28 mouse cellular contexts compared by ENCODE assay signal in the genomic region with DNA sequence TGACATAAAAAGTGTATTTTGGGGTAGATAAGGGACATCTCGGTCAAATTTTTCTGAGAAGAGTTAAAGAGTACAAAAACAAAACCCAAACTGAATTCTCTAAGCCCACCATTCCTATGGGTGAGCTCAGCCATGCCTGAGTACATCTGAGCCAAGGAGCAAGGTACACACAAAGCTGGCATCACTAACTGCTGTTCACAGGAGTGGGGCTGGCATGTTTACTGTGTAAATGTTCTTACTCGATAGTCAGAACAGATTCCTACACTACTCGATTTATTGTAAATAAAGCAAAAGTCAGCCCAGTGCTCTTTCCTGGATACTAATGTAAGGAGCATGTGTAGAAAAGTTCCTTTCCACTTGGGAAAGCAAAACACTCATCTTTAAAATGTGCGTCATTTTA.
DNase-seq lines count a peak whose midpoint lies in the region; ATAC-seq and TF ChIP-seq lines count a peak whose summit lies in the region.
"Had no signal": no experiment of that assay in that cellular context is flagged by ENCODE, and none has a peak within 500 bp of the region (broad histone marks: within the 10 kb centered on the region; RNA-seq: fewer than 3 reads in every experiment).

No protein-coding gene starts in this region.

- H3K4me1 ChIP-seq in lung, embryonic 14.5 days (ENCODE audit: insufficient read depth) = no peaks in the 10 kb centered on the region
- peaks cover 23% of the 10 kb centered on the region for H3K4me1 ChIP-seq in limb, embryonic 10.5 days
- no peaks in the 10 kb centered on the region; the same call in 1 of the 2 replicates for H3K4me1 ChIP-seq in stomach, embryonic 15.5 days
- H3K4me1 ChIP-seq: limb, embryonic 15.5 days; megakaryocyte, embryonic 14.5 days; midbrain, embryonic 12.5 days had no signal

- 50% methylated on average over 4 of the region's 4 CpGs for WGBS in lung, embryonic 14.5 days
- 94% methylated on average over 4 of the region's 4 CpGs for WGBS in limb, embryonic 10.5 days
- 50% methylated on average over 4 of the region's 4 CpGs for WGBS in stomach, embryonic 15.5 days

- H3K4me3 ChIP-seq in lung, embryonic 14.5 days (ENCODE audit: low read depth, low read length) = no peak overlapping the region
- H3K4me3 ChIP-seq in limb, embryonic 10.5 days = no peak overlapping the region
- no peak overlapping the region for H3K4me3 ChIP-seq in stomach, embryonic 15.5 days (replicated peaks)
- H3K4me3 ChIP-seq: forebrain, embryonic 10.5 days; forebrain, embryonic 15.5 days; limb, embryonic 15.5 days; megakaryocyte, embryonic 14.5 days; midbrain, embryonic 12.5 days; myocyte; neural tube, embryonic 13.5 days had no signal

- peak overlapping the region; percentile 70 for H3K27ac ChIP-seq in lung, embryonic 14.5 days (ENCODE audit: low read depth)
- H3K27ac ChIP-seq in limb, embryonic 10.5 days = peak overlapping the region; percentile 76
- peak overlapping the region; percentile 58 for H3K27ac ChIP-seq in stomach, embryonic 15.5 days
- H3K27ac ChIP-seq: forebrain, embryonic 10.5 days; forebrain, embryonic 15.5 days; hindbrain, embryonic 14.5 days; limb, embryonic 15.5 days; midbrain, embryonic 12.5 days; neural tube, embryonic 13.5 days had no signal

- ATAC-seq in lung, embryonic 14.5 days (ENCODE audit: insufficient read depth) = peak; percentile 74
- no peak for ATAC-seq in stomach, embryonic 15.5 days (ENCODE audit: insufficient read depth, low FRiP score, low read depth)
- ATAC-seq: forebrain, embryonic 15.5 days had no signal

- H3K9ac ChIP-seq in lung, embryonic 14.5 days = no peak overlapping the region
- H3K9ac ChIP-seq in stomach, embryonic 15.5 days = no peak overlapping the region
- H3K9ac ChIP-seq: forebrain, embryonic 15.5 days; hindbrain, embryonic 14.5 days; limb, embryonic 15.5 days; midbrain, embryonic 12.5 days; neural tube, embryonic 13.5 days had no signal

- no peak overlapping the region for H3K4me2 ChIP-seq in lung, embryonic 14.5 days
- no peak overlapping the region for H3K4me2 ChIP-seq in stomach, embryonic 15.5 days
- H3K4me2 ChIP-seq: forebrain, embryonic 15.5 days; hindbrain, embryonic 14.5 days; limb, embryonic 15.5 days; midbrain, embryonic 12.5 days; neural tube, embryonic 13.5 days had no signal

- intact Hi-C loops in heart, postnatal 14 days (cut with DNase I) = no loop called here

- H3K36me3 ChIP-seq in lung, embryonic 14.5 days (ENCODE audit: insufficient read depth) = peaks cover 49% of the 10 kb centered on the region
- peaks cover 98% of the 10 kb centered on the region for H3K36me3 ChIP-seq in limb, embryonic 10.5 days
- peaks cover 7% of the 10 kb centered on the region; the same call in 1 of the 2 replicates for H3K36me3 ChIP-seq in stomach, embryonic 15.5 days
- H3K36me3 ChIP-seq: G1E had no signal

- no peaks in the 10 kb centered on the region for H3K9me3 ChIP-seq in lung, embryonic 14.5 days (ENCODE audit: low read depth, low read length)
- H3K9me3 ChIP-seq in limb, embryonic 10.5 days (replicated peaks) = no peaks in the 10 kb centered on the region
- H3K9me3 ChIP-seq in stomach, embryonic 15.5 days = no peaks in the 10 kb centered on the region
- H3K9me3 ChIP-seq: forebrain, embryonic 10.5 days; forebrain, embryonic 15.5 days; limb, embryonic 15.5 days; megakaryocyte, embryonic 14.5 days; midbrain, embryonic 12.5 days; neural tube, embryonic 13.5 days had no signal

- no peaks in the 10 kb centered on the region for H3K27me3 ChIP-seq in lung, embryonic 14.5 days (ENCODE audit: insufficient read depth, low read length)
- H3K27me3 ChIP-seq in limb, embryonic 10.5 days (ENCODE audit: low read depth, poor library complexity, severe bottlenecking) = no peaks in the 10 kb centered on the region
- H3K27me3 ChIP-seq in stomach, embryonic 15.5 days (replicated peaks) = no peaks in the 10 kb centered on the region
- H3K27me3 ChIP-seq: forebrain, embryonic 15.5 days; limb, embryonic 15.5 days; megakaryocyte, embryonic 14.5 days; midbrain, embryonic 12.5 days; neural tube, embryonic 13.5 days had no signal

- peak; percentile 51 for DNase-seq in heart, adult 11 months
- no peak for DNase-seq in heart, postnatal 14 days
- no peak for DNase-seq in lung, embryonic 14.5 days
- DNase-seq in lung, postnatal 14 days = no peak
- no peak for DNase-seq in limb, embryonic 10.5 days (ENCODE audit: low spot score)
- no peak for DNase-seq in ovary, postnatal 36 days (ENCODE audit: low spot score)
- no peak for DNase-seq in right cerebral cortex, postnatal 14 days
- DNase-seq: adrenal gland, adult 8-10 months; cerebellum, adult 8-10 months; cerebellum, postnatal 25 days; gastrocnemius, postnatal 25 days; heart, postnatal 4 days; kidney, adult 9 months; kidney, postnatal 10 days; layer of hippocampus, postnatal 36 days; left cerebral cortex, postnatal 4 days; retina, postnatal 1 day; right cerebral cortex, postnatal 25 days had no signal

- TF ChIP-seq CTCF in lung, embryonic 14.5 days (IDR thresholded peaks at IDR 0.05; ENCODE audit: low read depth) = no peak
